Mouse (Mus musculus) heart, postnatal 0 days (tissue): ENCODE measurements around the gene Scn8a. TPM values are rescaled to one million over a fixed set of nuclear protein-coding genes. Genes with fewer than 3 reads are reported as not detected.

Experiments
- ATAC-seq: fragments of 200-750 bp; cut with Nextera tagmentation; 2 replicates; pipeline ENCODE4 v1.8.0; 2017; ENCODE audit warnings: low read depth, moderate number of reproducible peaks, moderate library complexity; ENCODE audit not compliant: insufficient read depth
- DNase-seq: peaks from one replicate; pipeline ENCODE4 v3.0.0-alpha.2; 2016; ENCODE audit warnings: low spot score
- H3K27ac ChIP-seq: fragments of 300-500 bp; sonication (generic); 2 replicates; pipeline ENCODE4 v1.5.1; 2014; ENCODE audit warnings: low read depth, mild to moderate bottlenecking
- H3K27me3 ChIP-seq: fragments of 300-500 bp; sonication (generic); 2 replicates; pipeline ENCODE4 v1.6.1; 2014; ENCODE audit warnings: low read length, mixed read lengths; ENCODE audit not compliant: control insufficient read depth, insufficient read depth
- H3K36me3 ChIP-seq: fragments of 300-500 bp; sonication (generic); replicated peaks from 2 replicates; pipeline ENCODE4 v1.6.1; 2014; ENCODE audit warnings: low read length, mixed read lengths; ENCODE audit not compliant: control insufficient read depth, insufficient read depth
- H3K4me1 ChIP-seq: fragments of 300-500 bp; sonication (generic); 2 replicates; pipeline ENCODE4 v1.6.1; 2014; ENCODE audit warnings: antibody characterized with exemption; ENCODE audit not compliant: control insufficient read depth, insufficient read depth
- H3K4me2 ChIP-seq: fragments of 300-500 bp; sonication (generic); 2 replicates; pipeline ENCODE4 v1.6.1; 2014; ENCODE audit warnings: low read depth, mild to moderate bottlenecking, low read length, moderate library complexity
- H3K4me3 ChIP-seq: fragments of 300-500 bp; sonication (generic); 2 replicates; pipeline ENCODE4 v1.5.1; 2014; ENCODE audit warnings: low read depth, low read length
- H3K9ac ChIP-seq: fragments of 300-500 bp; sonication (generic); replicated peaks from 2 replicates; pipeline ENCODE4 v1.6.1; 2014; ENCODE audit warnings: low read depth, low read length, mixed read lengths
- H3K9me3 ChIP-seq: fragments of 300-500 bp; sonication (generic); replicated peaks from 2 replicates; pipeline ENCODE4 v1.6.1; 2016; ENCODE audit warnings: low read length; ENCODE audit not compliant: control insufficient read depth
- CTCF ChIP-seq: IDR thresholded peaks from 2 replicates; pipeline ENCODE4 v1.5.1; 2016; ENCODE audit warnings: antibody characterized with exemption, control low read depth, low read depth
- EP300 ChIP-seq: IDR thresholded peaks from 2 replicates; pipeline ENCODE4 v1.6.1; 2016; ENCODE audit warnings: antibody characterized with exemption, low read depth
- WGBS: fragments of 180-500 bp; shearing (Covaris S2); extraction: QIAGEN DNeasy Blood & Tissue Kit; methylation state at CpG from one replicate; pipeline ENCODE4 v1.1.7; 2014; 5-methylcytosine and 5-hydroxymethylcytosine counted together
- polyA plus RNA-seq: library from polyadenylated mRNA; unstranded; fragments of >200 nt; fragmentation: Nextera tagmentation; extraction: Ambion mirVana; gene quantifications from 2 replicates; pipeline ENCODE4 v1.2.1, GENCODE M21; 2015
- total RNA-seq: library from RNA; depleted of rRNA; stranded (reverse); fragments of >200 nt; gene quantifications from 2 replicates; pipeline ENCODE4 v1.2.3, GENCODE M21; 2014; ENCODE audit warnings: low replicate concordance

Scn8a gene
- total and polyA plus RNA-seq, 2 experiments from 2014 or later, result 0.16 TPM; not detected in 1

DNA sequence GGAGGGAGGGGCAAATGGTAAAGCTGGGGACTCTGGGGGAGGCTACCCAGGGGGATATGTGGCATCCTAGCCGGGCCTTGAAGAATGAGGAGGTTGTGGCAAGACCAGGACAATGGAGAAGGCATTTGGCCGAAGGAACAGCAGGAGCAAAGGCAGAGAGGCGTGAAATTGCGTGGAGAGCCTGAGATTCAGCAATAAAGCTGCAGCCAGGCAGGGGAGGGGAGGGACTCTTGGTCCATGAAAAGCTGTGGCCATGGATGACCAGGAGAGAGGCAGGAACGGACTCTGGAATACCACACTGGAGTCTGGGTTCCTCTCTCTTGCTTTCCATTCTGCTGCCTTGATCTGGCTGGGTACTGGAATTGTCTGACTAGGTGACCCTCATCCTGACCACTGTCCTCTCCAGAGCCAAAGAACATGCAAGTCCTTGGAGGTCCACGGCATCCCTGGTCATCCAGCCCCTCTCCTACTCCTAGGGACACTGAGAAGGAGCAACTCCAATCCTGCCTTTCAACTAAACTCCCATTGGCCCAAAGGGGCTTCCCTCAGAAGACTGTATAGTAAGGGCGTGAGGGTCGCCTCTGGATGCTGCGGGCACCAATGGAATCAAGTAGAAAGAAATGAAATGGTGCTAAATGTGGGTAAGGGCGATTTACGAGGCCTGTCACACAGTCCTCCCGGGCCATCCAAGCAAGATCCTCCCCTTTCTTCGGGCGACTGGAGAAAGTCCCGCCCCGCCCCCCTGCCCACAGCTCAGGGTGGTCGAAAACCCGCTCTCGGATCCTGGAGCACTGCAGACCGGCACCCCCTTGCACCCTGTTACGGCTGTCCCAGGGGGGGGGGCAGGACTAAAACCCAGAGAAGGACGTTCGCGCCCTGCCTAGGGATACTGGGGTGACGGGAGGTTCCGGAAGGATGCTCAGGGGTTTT, 206.7 kb downstream of the Scn8a start:
- DNase-seq, result no peak
- H3K9ac ChIP-seq, result no peak overlapping the region

DNA sequence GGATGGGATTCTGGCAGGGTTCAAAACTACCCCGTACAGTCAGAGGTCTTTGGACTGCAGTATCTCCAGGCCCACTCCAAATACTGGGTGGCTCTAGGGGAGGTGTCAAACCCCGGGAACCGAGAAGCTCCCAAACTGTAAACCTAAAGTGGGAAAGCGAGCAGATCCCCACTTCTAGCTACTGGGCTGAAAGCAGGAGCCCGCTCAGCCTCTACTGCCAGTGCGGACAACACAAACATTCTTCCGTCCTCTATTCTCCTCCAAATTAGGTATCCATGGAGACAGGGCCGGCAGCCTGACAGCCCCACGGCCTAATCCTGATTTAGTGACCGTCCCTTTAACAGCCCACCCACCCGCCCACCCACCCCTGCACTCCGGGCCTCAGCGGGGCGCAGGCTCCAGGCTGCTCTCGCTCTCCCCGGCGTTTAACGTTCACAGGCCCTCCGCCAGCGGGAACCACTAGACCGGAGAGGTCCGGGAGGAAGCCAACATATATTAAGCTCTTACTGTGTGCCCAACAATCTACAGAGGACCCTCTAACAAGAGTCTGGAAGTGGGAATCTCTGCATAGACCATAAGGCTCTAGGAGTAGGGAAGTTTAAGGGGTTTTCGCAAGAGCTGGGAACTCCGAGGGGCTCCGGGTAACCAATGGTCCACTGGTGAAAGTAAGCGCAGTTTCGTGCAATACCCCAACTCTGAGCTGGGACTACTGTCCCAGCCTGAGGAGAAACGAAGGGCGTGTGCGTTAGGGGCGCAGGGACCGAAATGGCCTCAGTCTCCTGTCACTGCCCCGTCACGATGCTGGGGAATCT, 207.5 kb downstream of the Scn8a start:
- no peak for DNase-seq
- Histone ChIP-seq H3K4me3 (peak overlapping the region; percentile 63), H3K9me3 (no peaks in the 10 kb centered on the region), H3K36me3 (no peaks in the 10 kb centered on the region), H3K4me2 (peak overlapping the region; percentile 91), H3K4me1 (peaks cover 4% of the 10 kb centered on the region; the same call in 1 of the 2 replicates), H3K27me3 (peaks cover 40% of the 10 kb centered on the region), H3K27ac (peak overlapping the region; percentile 69), H3K9ac (peak overlapping the region; percentile 74)
- WGBS, result 3% methylated on average over 34 of the region's 34 CpGs
- ATAC-seq, result no peak
- no peak for TF ChIP-seq CTCF
- no peak for TF ChIP-seq EP300

More for the DNA sequence above, 206.7 kb downstream of the Scn8a start:
- WGBS, result 22% methylated on average over 26 of the region's 26 CpGs
- TF ChIP-seq CTCF (no peak), EP300 (no peak)
- ATAC-seq, result no peak
- Histone ChIP-seq H3K4me1 (peaks cover 4% of the 10 kb centered on the region; the same call in 1 of the 2 replicates), H3K4me2 (peak overlapping the region; percentile 91), H3K27ac (no peak overlapping the region), H3K4me3 (peak overlapping the region; percentile 63), H3K9me3 (no peaks in the 10 kb centered on the region), H3K27me3 (peaks cover 40% of the 10 kb centered on the region), H3K36me3 (no peaks in the 10 kb centered on the region)

DNA sequence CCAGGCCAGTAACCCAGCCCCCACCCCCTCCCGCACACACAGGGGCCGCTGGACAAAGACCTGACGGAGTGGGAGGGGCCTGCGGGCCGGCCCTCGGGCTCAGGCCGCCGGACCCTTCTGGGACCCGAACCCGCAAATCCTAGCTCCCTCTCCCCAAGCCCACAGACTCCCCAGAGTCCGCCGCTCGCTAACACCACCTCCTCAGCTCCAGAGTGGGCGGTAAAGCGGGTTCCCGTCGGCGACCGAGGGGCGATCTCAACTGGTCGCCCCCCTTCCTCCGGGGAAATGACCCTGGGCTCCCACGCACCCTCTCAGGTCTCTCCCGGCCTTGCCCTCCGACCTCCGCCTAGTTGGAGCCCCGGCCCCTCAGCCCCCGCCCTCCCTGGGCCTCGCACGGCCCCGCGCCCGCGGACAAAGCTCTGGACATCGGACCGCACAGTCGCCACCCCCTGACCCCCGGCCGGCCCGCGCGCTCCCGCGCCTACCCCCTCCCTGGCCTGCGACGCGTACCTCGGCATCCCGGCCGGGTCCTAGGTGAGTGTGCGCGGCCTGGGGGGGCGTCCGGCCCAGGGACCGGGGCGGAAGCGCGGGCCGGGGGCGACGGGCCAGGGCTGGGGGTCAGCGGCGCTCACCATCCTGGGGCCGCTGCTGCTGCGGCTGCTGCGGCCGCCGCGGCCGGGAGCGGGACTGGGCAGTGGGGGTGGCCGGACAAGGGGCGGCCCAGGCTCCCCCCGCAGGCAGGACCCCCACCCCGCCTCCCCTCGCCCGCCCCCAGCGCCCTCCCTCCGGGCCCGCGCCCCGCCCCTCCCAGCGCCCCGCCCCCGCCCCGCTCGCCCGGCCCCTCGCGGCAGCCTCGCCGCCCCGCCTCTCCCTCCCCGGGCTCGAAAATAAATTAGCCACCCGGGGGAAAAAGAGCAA, 208.4 kb downstream of the Scn8a start, which contains the start of gene Fignl2:
Gene Fignl2, minus strand, starts transcription at position 755 of the 918 bp plus-strand sequence.
- no peaks in the 10 kb centered on the region for H3K9me3 ChIP-seq
- DNase-seq (no peak), ATAC-seq (peak; percentile 47)
- TF ChIP-seq CTCF, result no peak
- TF ChIP-seq EP300, result no peak
- peak within 1 kb of the TSS; percentile 74 for H3K9ac ChIP-seq
- H3K27ac ChIP-seq, result peak within 1 kb of the TSS; percentile 69
- H3K36me3 ChIP-seq, result no peaks in the 10 kb centered on the region
- peaks cover 40% of the 10 kb centered on the region for H3K27me3 ChIP-seq
- peaks cover under 1% of the 10 kb centered on the region; the same call in 1 of the 2 replicates for H3K4me1 ChIP-seq
- H3K4me2 ChIP-seq, result peak within 1 kb of the TSS; percentile 91
- WGBS, result under 1% methylated on average over 72 of the region's 96 CpGs
- peak within 1 kb of the TSS; percentile 63 for H3K4me3 ChIP-seq

DNA sequence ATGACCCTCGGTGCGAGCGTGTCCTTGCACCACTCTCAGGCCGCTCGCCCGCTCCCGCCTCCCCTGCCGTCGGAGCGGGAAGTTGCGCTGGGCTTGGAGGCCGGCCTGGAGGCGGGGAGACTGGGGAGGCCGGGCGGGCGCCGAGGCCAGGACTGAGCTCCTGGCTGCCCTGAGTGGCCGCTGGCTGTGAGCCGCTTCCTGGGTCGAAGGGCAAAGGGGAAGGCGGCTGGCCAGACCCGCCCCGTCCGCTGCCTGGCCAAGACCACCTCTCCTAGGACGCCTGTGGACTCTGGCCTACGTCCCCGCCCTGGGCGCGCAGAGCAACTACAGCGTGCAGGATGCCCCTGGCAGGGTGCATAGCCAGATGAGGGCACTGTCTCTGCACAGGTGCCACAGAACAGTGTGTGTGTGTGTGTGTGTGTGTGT, 209.1 kb downstream of the Scn8a start:
- DNase-seq (peak; percentile 50), ATAC-seq (peak; percentile 80)
- under 1% methylated on average over 24 of the region's 30 CpGs for WGBS
- Histone ChIP-seq H3K4me3 (peak overlapping the region; percentile 63), H3K9me3 (no peaks in the 10 kb centered on the region), H3K27me3 (peaks cover 40% of the 10 kb centered on the region), H3K27ac (peak overlapping the region; percentile 69), H3K4me1 (no peaks in the 10 kb centered on the region), H3K4me2 (peak overlapping the region; percentile 91), H3K36me3 (no peaks in the 10 kb centered on the region), H3K9ac (peak overlapping the region; percentile 74; the same call in 1 of the 2 replicates)
- no peak for TF ChIP-seq EP300
- no peak; the same call in 1 of the 2 replicates for TF ChIP-seq CTCF
